Mouse (Mus musculus) cortical plate, adult 2 months (tissue): ENCODE results near the gene Mapkapk2. TPM values are rescaled to one million over a fixed set of nuclear protein-coding genes. Genes with fewer than 3 reads are reported as not detected.
"Not testable (repeated sequence)": the region's sequence is repeated elsewhere in the genome, so short reads cannot be mapped to it uniquely, and the experiment has no call there.

Experiments used
- H3K27ac ChIP-seq: fragments of 200-500 bp; 2 replicates; pipeline ENCODE4 v1.5.1; 2012; ENCODE audit warnings: low read length, control low read depth, inconsistent platforms; ENCODE audit not compliant: insufficient read depth
- H3K4me1 ChIP-seq: fragments of 200-500 bp; 2 replicates; pipeline ENCODE4 v1.6.1; 2011; ENCODE audit warnings: low read length; ENCODE audit not compliant: control insufficient read depth, insufficient read depth
- H3K4me3 ChIP-seq: fragments of 200-500 bp; 2 replicates; pipeline ENCODE4 v1.5.1; 2011; ENCODE audit warnings: mild to moderate bottlenecking, low read length, control low read depth; ENCODE audit not compliant: insufficient read depth
- CTCF ChIP-seq: fragments of 200-500 bp; IDR thresholded peaks from 2 replicates; pipeline ENCODE4 v1.5.1; 2011; ENCODE audit warnings: mild to moderate bottlenecking, control low read depth, low read length; ENCODE audit not compliant: insufficient read depth; ENCODE audit errors: extremely low read depth
- POLR2A ChIP-seq: fragments of 200-500 bp; IDR thresholded peaks from 2 replicates; pipeline ENCODE4 v1.6.1; 2011; ENCODE audit warnings: mild to moderate bottlenecking, low read length, control low read depth; ENCODE audit not compliant: insufficient read depth; ENCODE audit errors: extremely low read depth
- polyA plus RNA-seq: library from polyadenylated mRNA; depleted of rRNA; stranded (reverse); fragments of >200 nt; gene quantifications from 2 replicates; pipeline ENCODE4 v1.2.3, GENCODE M21; 2012

Gene Mapkapk2
- polyA plus RNA-seq, 1 experiment, result 26.4 TPM

DNA sequence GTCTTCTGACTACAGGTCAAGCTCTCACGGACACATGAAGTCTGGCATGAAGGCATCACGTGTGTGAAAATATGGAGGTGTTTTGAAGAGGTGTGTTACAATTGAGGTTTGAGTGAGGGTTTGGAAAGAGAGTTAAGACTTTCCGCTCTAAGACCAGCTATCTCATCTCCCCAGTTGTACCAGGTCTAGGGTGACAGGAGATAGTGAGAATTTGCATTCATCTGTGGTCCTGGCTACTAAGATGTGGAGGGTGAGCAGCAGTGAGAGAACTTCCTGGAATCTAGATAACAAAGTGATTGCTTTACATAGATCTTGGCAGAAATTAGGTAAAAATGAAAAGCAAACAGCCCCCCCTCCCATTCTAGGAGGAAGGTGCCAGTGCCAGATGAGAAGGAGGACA is 68.4 kb downstream of the Mapkapk2 start:
- Histone ChIP-seq H3K27ac (no peak overlapping the region), H3K4me3 (no peak overlapping the region), H3K4me1 (no peaks in the 10 kb centered on the region)
- TF ChIP-seq CTCF (no peak), POLR2A (no peak)

DNA sequence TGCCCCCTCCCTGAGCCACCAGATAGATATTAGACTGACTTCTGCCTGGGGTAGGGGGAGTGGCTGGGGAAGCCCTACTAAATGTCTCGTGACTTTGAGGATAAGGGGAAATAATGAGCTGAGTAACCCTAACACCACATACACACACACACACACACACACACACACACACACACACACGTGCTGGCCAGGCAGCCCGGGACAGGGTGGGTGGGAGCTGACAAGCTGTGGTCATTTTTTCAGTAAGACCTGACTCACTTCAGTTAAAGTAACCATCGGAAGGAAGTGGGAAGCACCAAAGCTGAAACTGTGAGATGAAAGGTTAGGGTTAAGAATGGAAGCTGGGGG is 71.8 kb downstream of the Mapkapk2 start:
- Histone ChIP-seq H3K4me1 (no peaks in the 10 kb centered on the region), H3K27ac (no peak overlapping the region), H3K4me3 (no peak overlapping the region)
- TF ChIP-seq CTCF (no peak), POLR2A (no peak)

DNA sequence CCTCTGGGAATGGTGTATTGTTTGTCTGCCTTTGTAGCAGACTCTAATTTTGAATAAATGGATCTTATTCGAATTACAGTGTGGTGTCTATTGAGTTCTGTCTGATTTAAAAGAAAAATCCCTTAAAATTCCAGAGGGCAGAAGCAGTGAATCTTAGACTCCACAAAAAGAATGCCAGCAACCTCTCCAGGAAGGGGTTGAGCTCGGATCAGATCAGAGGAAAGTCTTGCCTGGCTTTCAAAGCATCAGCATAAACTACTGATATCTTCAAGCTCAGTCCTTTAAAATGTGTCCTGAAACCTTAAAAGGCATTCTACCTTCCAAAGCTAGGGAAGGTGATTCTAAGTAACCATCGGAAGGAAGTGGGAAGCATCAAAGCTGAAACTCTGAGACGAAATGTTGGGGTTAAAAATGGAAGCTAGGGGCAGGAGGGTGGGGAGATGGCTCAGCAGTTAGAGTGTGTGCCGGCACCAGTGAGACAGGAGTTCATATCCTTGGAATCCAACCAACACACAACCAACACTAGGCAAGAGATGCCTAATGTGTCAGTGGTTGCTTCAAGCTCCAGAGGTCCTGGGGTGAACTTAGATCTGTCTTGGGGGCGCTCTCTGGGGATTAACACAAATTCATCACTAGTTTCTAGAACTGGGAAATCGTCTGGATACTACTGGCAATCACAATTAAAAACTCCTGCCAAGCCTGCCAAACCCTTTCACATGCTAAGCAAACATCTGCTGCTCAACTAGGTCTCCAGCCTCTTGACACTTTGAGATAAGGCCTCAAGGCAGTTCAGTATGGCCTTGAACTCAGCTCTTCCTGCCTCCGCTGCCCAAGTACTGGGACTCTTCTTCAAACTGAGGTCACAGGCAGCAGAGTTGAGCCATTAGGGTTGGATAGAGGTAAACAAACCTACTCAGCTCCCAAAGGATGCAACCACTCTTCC is 72.5 kb downstream of the Mapkapk2 start:
- H3K4me1 ChIP-seq, result no peaks in the 10 kb centered on the region
- no peak overlapping the region for H3K27ac ChIP-seq
- TF ChIP-seq CTCF (no peak), POLR2A (no peak)
- H3K4me3 ChIP-seq, result no peak overlapping the region

DNA sequence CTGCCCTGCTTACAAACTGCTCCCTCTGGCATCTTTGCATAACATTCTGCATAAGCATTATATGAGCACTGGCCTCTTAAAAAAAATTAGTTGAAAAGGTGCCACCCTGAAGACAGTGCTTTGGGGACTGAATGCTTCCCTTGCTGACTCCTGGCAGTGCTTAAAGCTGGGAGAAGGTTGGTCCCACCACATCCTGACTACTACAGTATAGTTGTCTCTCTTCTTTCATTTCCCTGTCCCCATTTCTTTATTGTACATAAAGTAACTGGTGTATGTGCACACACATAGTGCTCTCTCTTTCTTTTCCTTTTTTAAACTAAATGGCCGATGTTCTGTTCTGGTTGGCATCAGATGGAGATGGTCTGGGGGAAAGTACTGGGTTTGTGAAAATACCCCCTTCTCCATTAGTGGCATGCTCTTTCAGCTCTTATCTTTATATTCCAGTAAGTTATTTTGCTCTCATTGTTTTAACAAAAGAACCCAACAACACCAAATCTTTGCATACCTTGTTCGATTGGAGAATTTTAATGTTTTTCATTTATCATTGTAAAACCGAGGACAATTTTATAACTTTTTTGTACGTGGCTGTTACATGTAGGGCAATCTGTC is 74.3 kb downstream of the Mapkapk2 start:
- not testable (repeated sequence) for H3K4me3 ChIP-seq, H3K4me1 ChIP-seq, H3K27ac ChIP-seq

DNA sequence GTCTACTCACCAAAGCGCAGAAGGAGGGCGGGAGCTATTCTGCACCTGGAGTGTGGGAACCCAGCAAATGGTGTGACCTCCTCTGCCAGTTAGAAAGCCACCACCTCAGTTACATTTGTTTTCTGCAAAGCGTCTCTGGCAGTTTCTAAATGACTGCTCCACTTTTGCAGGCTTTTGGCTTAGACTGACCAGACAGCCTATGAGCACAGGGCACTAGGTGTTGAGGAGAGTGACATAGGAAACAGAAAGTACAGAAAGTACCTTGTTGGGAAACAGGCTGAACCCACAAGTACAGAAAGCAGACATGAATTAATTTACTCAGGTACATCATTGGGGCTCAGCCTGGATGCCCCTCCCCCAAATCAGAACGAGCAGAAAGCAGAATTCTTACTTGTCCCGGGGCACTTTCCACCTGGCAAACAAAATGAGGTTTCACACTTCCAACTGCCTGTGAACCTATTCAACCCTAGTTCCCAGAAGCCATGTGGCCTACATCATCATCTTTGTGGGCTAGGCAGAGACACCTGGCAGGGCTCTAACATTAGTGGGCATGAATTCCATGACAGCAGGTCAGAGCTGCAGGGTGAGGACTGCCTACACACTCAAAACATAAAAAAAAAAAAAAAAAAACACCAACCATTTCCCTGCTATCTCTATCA is 74.9 kb downstream of the Mapkapk2 start:
- Histone ChIP-seq H3K4me3 (no peak overlapping the region), H3K27ac (no peak overlapping the region), H3K4me1 (no peaks in the 10 kb centered on the region; the same call in 1 of the 2 replicates)
- no peak for TF ChIP-seq POLR2A
- no peak for TF ChIP-seq CTCF

DNA sequence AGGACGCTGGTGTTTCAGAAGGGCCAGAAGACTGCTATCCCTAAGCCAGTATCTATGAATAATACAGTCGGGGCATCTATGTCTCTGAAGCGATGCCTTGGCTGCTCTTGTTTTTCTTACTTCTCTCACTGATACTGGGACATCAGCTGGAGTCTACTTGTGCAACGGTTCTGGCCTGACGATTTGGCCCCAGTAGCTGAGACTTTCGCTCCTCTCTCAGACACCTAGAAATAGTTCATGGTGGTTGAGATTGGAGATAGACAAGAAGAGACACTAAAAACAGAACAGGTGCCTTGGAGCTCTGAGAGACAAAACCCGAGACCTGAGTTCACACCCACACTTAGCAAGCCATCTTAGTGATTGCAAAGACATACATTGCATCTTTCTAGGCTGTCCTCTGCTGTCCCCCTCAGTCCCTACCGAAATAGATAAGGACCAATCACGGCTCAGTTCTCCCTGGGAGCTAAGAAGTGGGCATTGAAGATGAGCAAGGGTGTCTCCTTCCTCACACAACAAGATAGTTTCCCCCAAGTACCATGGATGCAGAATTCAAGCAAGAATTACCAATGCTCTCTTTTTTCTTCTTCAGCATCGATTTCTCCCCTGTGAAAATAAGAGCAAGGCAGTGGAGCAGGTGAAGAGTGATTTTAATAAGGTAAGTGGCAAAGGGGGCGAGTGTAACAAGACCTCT is 75.6 kb downstream of the Mapkapk2 start:
- Histone ChIP-seq H3K4me1 (no peaks in the 10 kb centered on the region; the same call in 1 of the 2 replicates), H3K27ac (no peak overlapping the region), H3K4me3 (no peak overlapping the region)
- TF ChIP-seq POLR2A (no peak), CTCF (no peak)

DNA sequence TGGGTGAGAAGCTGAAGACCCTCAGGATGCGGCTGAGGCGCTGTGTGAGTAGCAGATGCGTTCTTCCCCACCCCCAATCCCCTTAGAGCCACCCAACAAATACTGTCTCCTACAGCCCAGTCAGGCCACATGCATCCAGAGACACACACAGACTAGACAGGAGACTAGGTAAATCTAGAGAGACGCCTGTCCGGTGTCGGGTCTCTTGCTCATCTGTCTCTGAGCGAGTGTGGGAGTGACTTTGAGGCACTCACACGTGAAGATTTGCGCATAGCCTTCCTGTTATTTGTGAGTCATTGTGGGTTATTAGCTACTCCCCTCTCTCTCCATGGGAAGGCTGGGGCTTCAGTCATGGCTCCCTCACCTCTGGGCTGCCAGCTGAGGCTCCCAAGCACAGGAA is 76.2 kb downstream of the Mapkapk2 start:
- Histone ChIP-seq H3K4me1 (no peaks in the 10 kb centered on the region; the same call in 1 of the 2 replicates), H3K4me3 (no peak overlapping the region), H3K27ac (no peak overlapping the region)
- no peak for TF ChIP-seq POLR2A
- no peak for TF ChIP-seq CTCF

DNA sequence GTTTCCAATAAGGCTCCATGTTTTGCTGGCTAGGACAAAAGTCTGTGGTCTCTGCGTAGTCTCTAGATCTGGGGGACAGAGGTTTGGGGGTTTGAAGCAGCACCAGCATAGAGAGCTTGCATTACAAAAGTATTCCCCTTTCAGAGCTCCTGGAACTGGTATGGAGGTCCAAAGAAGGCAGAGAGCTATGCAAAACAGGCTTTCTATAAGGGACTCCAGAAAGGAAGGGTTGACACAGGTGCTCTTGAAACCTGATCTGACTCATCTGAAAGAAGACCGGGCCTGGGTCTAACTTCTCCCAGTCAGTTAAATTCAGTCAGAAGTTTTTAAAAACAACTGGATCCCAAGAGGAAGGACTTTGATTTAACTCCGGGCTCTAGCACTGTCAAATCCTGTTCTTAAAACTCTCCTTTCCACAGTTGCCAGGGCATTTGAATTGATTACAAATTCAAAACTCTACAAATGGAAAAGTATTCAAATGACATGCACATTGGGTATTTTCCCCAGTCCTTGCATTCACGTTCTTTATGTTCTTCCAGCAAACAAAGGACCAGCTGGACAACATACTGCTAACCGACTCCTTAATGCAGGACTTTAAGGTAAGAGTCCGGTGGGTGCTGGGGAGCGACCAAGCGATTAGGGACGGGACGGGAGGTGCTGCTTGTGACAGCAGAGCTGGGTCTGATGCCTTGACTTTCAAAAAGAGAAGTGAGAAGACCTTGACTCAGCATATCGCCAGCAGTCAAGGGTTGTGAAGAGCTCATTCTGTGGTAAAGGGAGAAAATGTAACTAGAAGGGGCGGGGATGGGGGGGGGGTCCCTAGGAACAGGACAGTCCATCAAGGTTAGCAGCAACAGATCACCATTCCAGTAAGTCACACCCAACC is 77.0 kb downstream of the Mapkapk2 start:
- TF ChIP-seq CTCF (no peak), POLR2A (no peak)
- H3K27ac ChIP-seq, result no peak overlapping the region
- no peaks in the 10 kb centered on the region; the same call in 1 of the 2 replicates for H3K4me1 ChIP-seq
- H3K4me3 ChIP-seq, result no peak overlapping the region

DNA sequence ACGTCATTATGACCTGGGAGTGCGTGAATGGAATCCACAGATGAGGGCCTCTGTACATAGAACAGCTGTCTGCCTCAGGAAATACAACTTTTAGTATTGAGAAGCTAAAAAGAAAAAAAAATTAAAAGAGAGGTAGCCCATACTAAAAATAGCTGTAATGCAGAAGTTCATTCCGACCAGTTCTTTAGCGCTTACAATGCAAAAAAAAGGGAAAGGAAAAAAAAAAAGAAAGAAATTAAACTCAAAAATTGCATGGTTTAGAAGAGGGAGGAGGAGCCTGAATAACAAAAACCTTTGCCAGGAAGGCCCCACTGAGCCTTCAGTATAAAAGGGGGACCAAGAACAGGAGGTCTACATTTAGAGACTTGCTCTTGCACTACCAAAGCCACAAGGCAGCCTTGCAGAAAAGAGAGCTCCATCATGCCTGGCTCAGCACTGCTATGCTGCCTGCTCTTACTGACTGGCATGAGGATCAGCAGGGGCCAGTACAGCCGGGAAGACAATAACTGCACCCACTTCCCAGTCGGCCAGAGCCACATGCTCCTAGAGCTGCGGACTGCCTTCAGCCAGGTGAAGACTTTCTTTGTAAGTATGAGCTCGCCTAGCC is 78.0 kb downstream of the Mapkapk2 start, which contains the start of gene Il10:
Il10 (plus strand) TSS at position 354 of the 607 bp plus-strand sequence.
- Histone ChIP-seq H3K27ac (no peak within 1 kb of the TSS), H3K4me3 (no peak within 1 kb of the TSS)
- TF ChIP-seq CTCF, result no peak

More for the DNA sequence above, 78.0 kb downstream of the Mapkapk2 start, which contains the start of gene Il10:
- no peaks in the 10 kb centered on the region; the same call in 1 of the 2 replicates for H3K4me1 ChIP-seq
